Mouse (Mus musculus) liver, adult 2 months (tissue): Measurements from ENCODE around the gene Uimc1.

ENCODE experiments used
- CTCF ChIP-seq: fragments of 200-500 bp; IDR thresholded peaks from 2 replicates; pipeline ENCODE4 v1.5.1; 2011; ENCODE audit warnings: low read depth, low read length, control low read depth
- POLR2A ChIP-seq: fragments of 200-500 bp; IDR thresholded peaks from 2 replicates; pipeline ENCODE4 v1.6.1; 2011; ENCODE audit warnings: low read length, control low read depth; ENCODE audit not compliant: insufficient read depth; ENCODE audit errors: extremely low read depth

DNA sequence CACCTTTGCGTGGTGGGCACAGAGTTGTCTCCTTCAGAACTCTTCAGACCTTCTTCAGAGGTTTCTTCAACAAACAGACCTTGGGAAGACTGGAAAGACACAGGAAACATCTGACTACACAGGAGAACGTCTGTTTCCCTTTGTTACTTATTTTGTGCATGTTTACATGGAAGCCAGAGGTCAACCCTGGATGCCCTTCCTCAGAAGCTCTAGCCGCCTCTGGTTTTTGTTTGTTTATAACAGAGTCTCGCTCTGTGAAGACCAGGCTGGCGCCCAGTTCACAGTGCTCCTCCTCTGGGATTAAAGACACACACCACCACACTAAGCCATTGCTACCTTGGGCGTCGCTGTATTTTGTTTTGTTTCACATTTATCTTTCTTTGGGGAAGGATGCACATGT is 30.4 kb downstream of the Uimc1 start:
- no peak for TF ChIP-seq POLR2A
- TF ChIP-seq CTCF: no peak
